Comparison of ENCODE assay signal across 23 mouse cellular contexts in the genomic region with DNA sequence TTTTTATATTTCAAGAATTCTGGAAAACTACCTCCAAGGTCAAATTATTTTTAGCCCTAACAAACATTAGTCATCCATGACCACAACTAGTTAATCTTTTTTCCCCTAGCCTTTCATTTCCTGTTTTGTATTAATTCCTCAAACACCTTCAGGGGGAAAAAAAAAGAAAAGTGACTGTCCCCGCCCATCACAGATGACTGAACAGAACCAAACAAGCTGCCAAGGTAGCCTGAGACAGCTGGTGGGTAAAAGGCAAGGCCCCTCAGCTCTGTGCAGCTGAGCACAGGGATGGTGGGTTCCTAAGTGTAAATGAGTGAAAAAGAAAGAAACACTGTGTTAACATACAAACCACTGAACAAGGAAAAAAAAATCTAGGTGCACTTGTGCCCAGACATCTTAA.
DNase-seq lines count a peak whose midpoint lies in the region; ATAC-seq lines count a peak whose summit lies in the region.
"Had no signal": no experiment of that assay in that cellular context is flagged by ENCODE, and none has a peak within 500 bp of the region (broad histone marks: within the 10 kb centered on the region; RNA-seq: fewer than 3 reads in every experiment).

No protein-coding gene starts in this region.

- no peak overlapping the region for H3K4me3 ChIP-seq in forebrain, embryonic 12.5 days (replicated peaks)
- H3K4me3 ChIP-seq in forebrain, embryonic 11.5 days (ENCODE audit: low read depth, low read length): no peak overlapping the region
- H3K4me3 ChIP-seq in limb, embryonic 12.5 days (replicated peaks): no peak overlapping the region
- no peak overlapping the region for H3K4me3 ChIP-seq in limb, embryonic 10.5 days
- H3K4me3 ChIP-seq: embryonic facial prominence, embryonic 15.5 days; heart, embryonic 12.5 days; hindbrain, embryonic 13.5 days; megakaryocyte, embryonic 14.5 days; neural tube, embryonic 13.5 days; stomach, embryonic 15.5 days had no signal

- peaks cover 7% of the 10 kb centered on the region; the same call in 1 of the 2 replicates for H3K4me1 ChIP-seq in forebrain, embryonic 12.5 days
- no peaks in the 10 kb centered on the region for H3K4me1 ChIP-seq in forebrain, embryonic 11.5 days (replicated peaks; ENCODE audit: control insufficient read depth, insufficient read depth, low read length)
- H3K4me1 ChIP-seq in limb, embryonic 12.5 days (replicated peaks): peaks cover 37% of the 10 kb centered on the region
- H3K4me1 ChIP-seq in limb, embryonic 10.5 days: peaks cover 16% of the 10 kb centered on the region
- H3K4me1 ChIP-seq: embryonic facial prominence, embryonic 15.5 days; heart, embryonic 12.5 days; hindbrain, embryonic 13.5 days; megakaryocyte, embryonic 14.5 days; neural tube, embryonic 13.5 days had no signal

- no peaks in the 10 kb centered on the region for H3K36me3 ChIP-seq in forebrain, embryonic 12.5 days (replicated peaks)
- H3K36me3 ChIP-seq in forebrain, embryonic 11.5 days (ENCODE audit: control insufficient read depth, insufficient read depth, low read length): no peaks in the 10 kb centered on the region
- no peaks in the 10 kb centered on the region for H3K36me3 ChIP-seq in limb, embryonic 12.5 days
- no peaks in the 10 kb centered on the region for H3K36me3 ChIP-seq in limb, embryonic 10.5 days
- H3K36me3 ChIP-seq: embryonic facial prominence, embryonic 15.5 days; heart, embryonic 12.5 days; hindbrain, embryonic 13.5 days; neural tube, embryonic 13.5 days; stomach, embryonic 15.5 days had no signal

- H3K9ac ChIP-seq in forebrain, embryonic 12.5 days: no peak overlapping the region
- H3K9ac ChIP-seq in forebrain, embryonic 11.5 days (ENCODE audit: low read length): no peak overlapping the region
- H3K9ac ChIP-seq in limb, embryonic 12.5 days (replicated peaks): no peak overlapping the region
- H3K9ac ChIP-seq: embryonic facial prominence, embryonic 15.5 days; heart, embryonic 12.5 days; hindbrain, embryonic 13.5 days; liver, postnatal 0 days; neural tube, embryonic 13.5 days; stomach, embryonic 15.5 days had no signal

- H3K27me3 ChIP-seq in forebrain, embryonic 12.5 days: no peaks in the 10 kb centered on the region
- H3K27me3 ChIP-seq in forebrain, embryonic 11.5 days (ENCODE audit: control insufficient read depth, insufficient read depth, low read length): no peaks in the 10 kb centered on the region
- no peaks in the 10 kb centered on the region for H3K27me3 ChIP-seq in limb, embryonic 12.5 days
- no peaks in the 10 kb centered on the region for H3K27me3 ChIP-seq in limb, embryonic 10.5 days (ENCODE audit: low read depth, poor library complexity, severe bottlenecking)
- H3K27me3 ChIP-seq: embryonic facial prominence, embryonic 15.5 days; heart, embryonic 12.5 days; megakaryocyte, embryonic 14.5 days; neural tube, embryonic 13.5 days; stomach, embryonic 15.5 days had no signal

- no peaks in the 10 kb centered on the region for H3K9me3 ChIP-seq in forebrain, embryonic 12.5 days
- H3K9me3 ChIP-seq in forebrain, embryonic 11.5 days (ENCODE audit: control insufficient read depth, low read length): no peaks in the 10 kb centered on the region
- no peaks in the 10 kb centered on the region for H3K9me3 ChIP-seq in limb, embryonic 12.5 days
- H3K9me3 ChIP-seq in limb, embryonic 10.5 days (replicated peaks): no peaks in the 10 kb centered on the region
- H3K9me3 ChIP-seq: embryonic facial prominence, embryonic 15.5 days; heart, embryonic 12.5 days; hindbrain, embryonic 13.5 days; megakaryocyte, embryonic 14.5 days; neural tube, embryonic 13.5 days; stomach, embryonic 15.5 days had no signal

- WGBS in forebrain, embryonic 12.5 days: 62% methylated on average over 1 of the region's 1 CpGs
- WGBS in forebrain, embryonic 11.5 days: 66% methylated on average over 1 of the region's 1 CpGs
- 42% methylated on average over 1 of the region's 1 CpGs for whole genome bisulfite sequencing in limb, embryonic 12.5 days
- WGBS in limb, embryonic 10.5 days: 71% methylated on average over 1 of the region's 1 CpGs

- no peak overlapping the region for H3K27ac ChIP-seq in forebrain, embryonic 12.5 days
- no peak overlapping the region for H3K27ac ChIP-seq in forebrain, embryonic 11.5 days (ENCODE audit: low read depth, low read length)
- H3K27ac ChIP-seq in limb, embryonic 12.5 days: peak overlapping the region; percentile 46; the same call in 1 of the 2 replicates
- no peak overlapping the region for H3K27ac ChIP-seq in limb, embryonic 10.5 days
- H3K27ac ChIP-seq: embryonic facial prominence, embryonic 15.5 days; hindbrain, embryonic 13.5 days; neural tube, embryonic 13.5 days; stomach, embryonic 15.5 days had no signal

- DNase-seq in forebrain, embryonic 11.5 days (ENCODE audit: low spot score): no peak
- DNase-seq in limb, embryonic 10.5 days (ENCODE audit: low spot score): no peak
- DNase-seq in kidney, postnatal 36 days: peak; percentile 39 to 56
- no peak for DNase-seq in gastrocnemius, adult 8-10 months (ENCODE audit: low spot score in 2 of 2)
- DNase-seq in urinary bladder, postnatal 36 days (ENCODE audit: low spot score in 2 of 2): no peak
- DNase-seq: adrenal gland, adult 2 months; cerebellum, adult 9-11 months; heart, postnatal 14 days; liver, postnatal 0 days; lung, postnatal 10 days; midbrain, embryonic 14.5 days; right cerebral cortex, postnatal 14 days; thymus, adult 2 months had no signal

- ATAC-seq in forebrain, embryonic 12.5 days (ENCODE audit: low FRiP score): peak; percentile 49; the same call in 1 of the 2 replicates
- no peak for ATAC-seq in forebrain, embryonic 11.5 days (replicated peaks; ENCODE audit: low FRiP score)
- ATAC-seq in limb, embryonic 12.5 days (ENCODE audit: insufficient number of reproducible peaks, insufficient read depth, low FRiP score, low TSS enrichment, low read depth): no peak
- peak; percentile 53 to 67 for ATAC-seq in hematopoietic stem cell, adult 5-6 weeks (replicated peaks in 1 of 2; ENCODE audit: insufficient read depth in 1 of 2, low FRiP score in 2 of 2, low TSS enrichment in 1 of 2, low read depth in 1 of 2, poor library complexity in 2 of 2, severe bottlenecking in 2 of 2)
- ATAC-seq: inflammation-experienced regulatory T-cells, adult 6 months; liver, postnatal 0 days had no signal

- no peak overlapping the region for H3K4me2 ChIP-seq in forebrain, embryonic 12.5 days
- no peak overlapping the region for H3K4me2 ChIP-seq in forebrain, embryonic 11.5 days (ENCODE audit: low read depth, low read length, severe bottlenecking)
- H3K4me2 ChIP-seq in limb, embryonic 12.5 days: no peak overlapping the region
- H3K4me2 ChIP-seq: embryonic facial prominence, embryonic 15.5 days; heart, embryonic 12.5 days; hindbrain, embryonic 13.5 days; neural tube, embryonic 13.5 days; stomach, embryonic 15.5 days had no signal

Comparison
In these comparisons a context has a peak if more than half of its experiments do, and no peak if none do; other contexts are left out.
1. ATAC-seq: peak in forebrain, embryonic 12.5 days (single experiment) and hematopoietic stem cell, adult 5-6 weeks (2 of 2); none in forebrain, embryonic 11.5 days (single experiment) and limb, embryonic 12.5 days (single experiment).
2. DNase-seq: peak in kidney, postnatal 36 days (2 of 2); none in forebrain, embryonic 11.5 days (single experiment), limb, embryonic 10.5 days (single experiment), gastrocnemius, adult 8-10 months (0 of 2) and urinary bladder, postnatal 36 days (0 of 2).